Mouse (Mus musculus): Measurements from ENCODE around the gene Hist1h3g. TPM values are rescaled to one million over a fixed set of nuclear protein-coding genes. Genes with fewer than 3 reads are reported as not detected.
"Not testable (repeated sequence)": the region's sequence is repeated elsewhere in the genome, so short reads cannot be mapped to it uniquely, and the experiment has no call there.

Hist1h3g gene
- polyA plus RNA-seq, 1 experiment from 2014 or later: 4.8 TPM

GRCm38 (mm10) chr13:23546694-23547093, 11.5 kb downstream of the Hist1h3g start:
- H3K9me3 ChIP-seq (ENCODE audit: control insufficient read depth, low read length): no peaks in the 10 kb centered on the region
- 76% methylated on average over 5 of the region's 5 CpGs for WGBS
- no peaks in the 10 kb centered on the region for H3K36me3 ChIP-seq (ENCODE audit: control insufficient read depth, insufficient read depth, low read length)
- ATAC-seq (ENCODE audit: low FRiP score): no peak
- H3K27me3 ChIP-seq (ENCODE audit: control insufficient read depth, insufficient read depth, low read length): no peaks in the 10 kb centered on the region
- DNase-seq (ENCODE audit: low spot score): no peak
- H3K4me3 ChIP-seq (ENCODE audit: low read depth, low read length): no peak overlapping the region
- H3K4me1 ChIP-seq (replicated peaks; ENCODE audit: control insufficient read depth, insufficient read depth, low read length): no peaks in the 10 kb centered on the region
- H3K27ac ChIP-seq (ENCODE audit: low read depth, low read length): no peak overlapping the region; the same call in 1 of the 2 replicates
- H3K4me2 ChIP-seq (replicated peaks; ENCODE audit: low read depth, low read length): no peak overlapping the region
- H3K9ac ChIP-seq (ENCODE audit: low read depth, low read length): no peak overlapping the region

GRCm38 (mm10) chr13:23550761-23551145, 15.5 kb downstream of the Hist1h3g start:
- 7% methylated on average over 3 of the region's 3 CpGs for WGBS
- DNase-seq (ENCODE audit: low spot score): peak; percentile 61

GRCm38 (mm10) chr13:23551146-23551834, 16.1 kb downstream of the Hist1h3g start, which contains the start of gene Hist1h4f:
Gene Hist1h4f (minus strand): TSS chr13:23551648.
- Histone ChIP-seq H3K4me2 (replicated peaks; ENCODE audit: low read depth, low read length) (peak within 1 kb of the TSS; percentile 43), H3K9ac (ENCODE audit: low read depth, low read length) (peak within 1 kb of the TSS; percentile 58), H3K4me3 (ENCODE audit: low read depth, low read length) (peak within 1 kb of the TSS; percentile 34), H3K27ac (ENCODE audit: low read depth, low read length) (peak within 1 kb of the TSS; percentile 84)
- not testable (repeated sequence) for H3K4me1 ChIP-seq (replicated peaks; ENCODE audit: control insufficient read depth, insufficient read depth, low read length); H3K9me3 ChIP-seq (ENCODE audit: control insufficient read depth, low read length); H3K27me3 ChIP-seq (ENCODE audit: control insufficient read depth, insufficient read depth, low read length); H3K36me3 ChIP-seq (ENCODE audit: control insufficient read depth, insufficient read depth, low read length)
- under 1% methylated on average over 46 of the region's 47 CpGs for WGBS
- ATAC-seq (ENCODE audit: low FRiP score): peak; percentile 86
- peak; percentile 94 for DNase-seq (ENCODE audit: low spot score)

More at GRCm38 (mm10) chr13:23550761-23551145, 15.5 kb downstream of the Hist1h3g start:
- no peaks in the 10 kb centered on the region for H3K9me3 ChIP-seq (ENCODE audit: control insufficient read depth, low read length)
- H3K27ac ChIP-seq (ENCODE audit: low read depth, low read length): peak overlapping the region; percentile 84
- H3K9ac ChIP-seq (ENCODE audit: low read depth, low read length): peak overlapping the region; percentile 58
- H3K27me3 ChIP-seq (ENCODE audit: control insufficient read depth, insufficient read depth, low read length): no peaks in the 10 kb centered on the region
- peak overlapping the region; percentile 43 for H3K4me2 ChIP-seq (replicated peaks; ENCODE audit: low read depth, low read length)
- no peaks in the 10 kb centered on the region for H3K36me3 ChIP-seq (ENCODE audit: control insufficient read depth, insufficient read depth, low read length)
- H3K4me1 ChIP-seq (replicated peaks; ENCODE audit: control insufficient read depth, insufficient read depth, low read length): no peaks in the 10 kb centered on the region
- ATAC-seq (ENCODE audit: low FRiP score): no peak
- peak overlapping the region; percentile 34 for H3K4me3 ChIP-seq (ENCODE audit: low read depth, low read length)

GRCm38 (mm10) chr13:23551931-23552914, 17.0 kb downstream of the Hist1h3g start:
- DNase-seq (ENCODE audit: low spot score) (no peak), ATAC-seq (ENCODE audit: low FRiP score) (no peak)
- Histone ChIP-seq H3K9ac (ENCODE audit: low read depth, low read length) (no peak overlapping the region), H3K27me3 (ENCODE audit: control insufficient read depth, insufficient read depth, low read length) (no peaks in the 10 kb centered on the region), H3K9me3 (ENCODE audit: control insufficient read depth, low read length) (no peaks in the 10 kb centered on the region), H3K27ac (ENCODE audit: low read depth, low read length) (peak overlapping the region; percentile 84), H3K4me3 (ENCODE audit: low read depth, low read length) (peak overlapping the region; percentile 34; the same call in 1 of the 2 replicates), H3K4me1 (replicated peaks; ENCODE audit: control insufficient read depth, insufficient read depth, low read length) (no peaks in the 10 kb centered on the region), H3K36me3 (ENCODE audit: control insufficient read depth, insufficient read depth, low read length) (no peaks in the 10 kb centered on the region), H3K4me2 (replicated peaks; ENCODE audit: low read depth, low read length) (peak overlapping the region; percentile 43)
- 55% methylated on average over 8 of the region's 8 CpGs for WGBS

- Histone ChIP-seq H3K27me3 (ENCODE audit: control insufficient read depth, insufficient read depth, low read length) (no peaks in the 10 kb centered on the region), H3K4me2 (replicated peaks; ENCODE audit: low read depth, low read length) (no peak within 1 kb of the TSS), H3K9me3 (ENCODE audit: control insufficient read depth, low read length) (no peaks in the 10 kb centered on the region), H3K4me1 (replicated peaks; ENCODE audit: control insufficient read depth, insufficient read depth, low read length) (no peaks in the 10 kb centered on the region), H3K36me3 (ENCODE audit: control insufficient read depth, insufficient read depth, low read length) (no peaks in the 10 kb centered on the region), H3K4me3 (ENCODE audit: low read depth, low read length) (no peak within 1 kb of the TSS), H3K9ac (ENCODE audit: low read depth, low read length) (no peak within 1 kb of the TSS), H3K27ac (ENCODE audit: low read depth, low read length) (peak within 1 kb of the TSS; percentile 84)
- DNase-seq (ENCODE audit: low spot score) (no peak), ATAC-seq (ENCODE audit: low FRiP score) (no peak)
Observed at GRCm38 (mm10) chr13:23552962-23553361, 17.7 kb downstream of the Hist1h3g start, which contains the start of gene Hist1h1d. Gene Hist1h1d (plus strand): TSS chr13:23553262.

- ATAC-seq (ENCODE audit: low FRiP score): no peak
- Histone ChIP-seq H3K4me1 (replicated peaks; ENCODE audit: control insufficient read depth, insufficient read depth, low read length) (no peaks in the 10 kb centered on the region), H3K36me3 (ENCODE audit: control insufficient read depth, insufficient read depth, low read length) (no peaks in the 10 kb centered on the region), H3K9ac (ENCODE audit: low read depth, low read length) (peak overlapping the region; percentile 90), H3K27ac (ENCODE audit: low read depth, low read length) (peak overlapping the region; percentile 97), H3K27me3 (ENCODE audit: control insufficient read depth, insufficient read depth, low read length) (no peaks in the 10 kb centered on the region), H3K9me3 (ENCODE audit: control insufficient read depth, low read length) (no peaks in the 10 kb centered on the region), H3K4me2 (replicated peaks; ENCODE audit: low read depth, low read length) (peak overlapping the region; percentile 98), H3K4me3 (ENCODE audit: low read depth, low read length) (peak overlapping the region; percentile 57)
- 26% methylated on average over 9 of the region's 9 CpGs for WGBS
- DNase-seq (ENCODE audit: low spot score): no peak
Observed at GRCm38 (mm10) chr13:23554393-23554792, 19.2 kb downstream of the Hist1h3g start.

- Histone ChIP-seq H3K27me3 (ENCODE audit: control insufficient read depth, insufficient read depth, low read length) (no peaks in the 10 kb centered on the region), H3K4me3 (ENCODE audit: low read depth, low read length) (peak overlapping the region; percentile 57), H3K4me1 (replicated peaks; ENCODE audit: control insufficient read depth, insufficient read depth, low read length) (no peaks in the 10 kb centered on the region), H3K9ac (ENCODE audit: low read depth, low read length) (peak overlapping the region; percentile 90), H3K36me3 (ENCODE audit: control insufficient read depth, insufficient read depth, low read length) (no peaks in the 10 kb centered on the region), H3K4me2 (replicated peaks; ENCODE audit: low read depth, low read length) (peak overlapping the region; percentile 98), H3K9me3 (ENCODE audit: control insufficient read depth, low read length) (no peaks in the 10 kb centered on the region), H3K27ac (ENCODE audit: low read depth, low read length) (peak overlapping the region; percentile 97)
- DNase-seq (ENCODE audit: low spot score) (peak; percentile 84), ATAC-seq (ENCODE audit: low FRiP score) (peak; percentile 86)
- WGBS: under 1% methylated on average over 52 of the region's 54 CpGs
Observed at GRCm38 (mm10) chr13:23554925-23555838, 20.0 kb downstream of the Hist1h3g start.
